Comparison of ENCODE assay signal across 8 mouse cellular contexts in the genomic region with DNA sequence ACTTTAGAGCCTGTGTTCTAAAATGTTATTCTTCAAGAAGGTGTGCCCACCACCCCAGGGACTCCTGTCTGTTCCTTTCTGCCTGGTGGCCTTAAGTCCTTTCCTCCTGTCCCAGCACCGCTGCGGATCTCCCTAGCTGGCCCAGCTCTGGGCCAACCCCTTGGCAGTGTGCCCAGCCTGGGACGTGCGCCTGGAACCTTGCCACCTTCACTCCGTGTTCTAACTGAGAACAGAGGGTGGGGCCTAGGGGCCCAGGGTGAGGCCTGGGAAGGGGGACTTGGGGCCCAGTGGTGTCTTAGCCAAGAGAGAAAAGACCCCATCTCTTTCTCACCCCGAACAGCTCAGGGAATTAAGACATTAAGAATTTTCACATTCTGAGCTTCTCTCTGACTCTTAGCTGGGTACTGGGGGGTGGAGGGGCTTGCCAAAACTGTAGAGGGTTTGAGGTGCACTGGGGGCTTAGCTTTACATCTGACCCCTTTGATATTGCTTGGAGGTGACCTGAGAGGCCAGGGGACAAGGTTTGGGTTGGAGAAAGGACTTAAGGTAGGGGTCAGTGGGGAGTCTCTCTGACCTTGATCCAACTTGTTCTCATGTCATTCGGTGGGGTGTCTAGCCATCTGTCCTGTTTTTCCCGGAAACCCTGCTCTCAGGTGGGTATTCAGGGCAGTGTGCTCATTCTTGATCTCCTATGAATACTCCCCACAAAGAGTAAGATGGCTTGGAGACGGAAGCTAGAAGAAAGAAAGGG. TPM values are rescaled to one million over a fixed set of nuclear protein-coding genes. Genes with fewer than 3 reads are reported as not detected.
DNase-seq lines count a peak whose midpoint lies in the region; ATAC-seq and TF ChIP-seq lines count a peak whose summit lies in the region.

No protein-coding gene starts in this region.

- no peaks in the 10 kb centered on the region for H3K9me3 ChIP-seq in intestine, embryonic 15.5 days
- no peaks in the 10 kb centered on the region for H3K9me3 ChIP-seq in midbrain, embryonic 11.5 days (ENCODE audit: control insufficient read depth, low read length)

- H3K27ac ChIP-seq in intestine, embryonic 15.5 days: peak overlapping the region; percentile 99
- H3K27ac ChIP-seq in midbrain, embryonic 11.5 days (ENCODE audit: low read depth, low read length): no peak overlapping the region
- peak overlapping the region; percentile 91 for H3K27ac ChIP-seq in small intestine, adult 2 months (ENCODE audit: insufficient read depth, low read depth, low read length)

- no peaks in the 10 kb centered on the region for H3K27me3 ChIP-seq in intestine, embryonic 15.5 days (replicated peaks)
- peaks cover 12% of the 10 kb centered on the region for H3K27me3 ChIP-seq in midbrain, embryonic 11.5 days (ENCODE audit: control insufficient read depth, insufficient read depth, low read length)
- H3K27me3 ChIP-seq in small intestine, adult 2 months (ENCODE audit: control insufficient read depth, insufficient read depth, low read length): no peaks in the 10 kb centered on the region

- peak; percentile 96 to 98 for DNase-seq in adrenal gland, adult (ENCODE audit: inconsistent age in 2 of 2, low spot score in 1 of 2)
- DNase-seq in cerebellum, postnatal 14 days: peak; percentile 96 to 97
- peak; percentile 92 for DNase-seq in gastrocnemius, postnatal 14 days
- peak; percentile 80 to 88 for DNase-seq in left cerebral cortex, postnatal 36 days (ENCODE audit: low spot score in 2 of 2)
- peak; percentile 86 for DNase-seq in midbrain, embryonic 11.5 days (ENCODE audit: low spot score, missing footprints)

- TF ChIP-seq POLR2A in small intestine, adult 2 months (IDR thresholded peaks at IDR 0.05; ENCODE audit: low read depth, low read length): no peak; the same call in 1 of the 2 replicates

- WGBS in intestine, embryonic 15.5 days: 13% methylated on average over 9 of the region's 9 CpGs
- WGBS in midbrain, embryonic 11.5 days: 76% methylated on average over 9 of the region's 9 CpGs
- WGBS in small intestine, adult 2 months: 10% methylated on average over 9 of the region's 9 CpGs

- intact Hi-C loops in gastrocnemius, postnatal 14 days (cut with DNase I; ENCODE audit: low total_unique reads): no loop called here
- intact Hi-C loops in left cerebral cortex, postnatal 36 days (cut with DNase I): loop anchor here (5.0 kb wide), 1 partner anchor 48 kb away; no protein-coding TSS in a partner anchor

- no peak for TF ChIP-seq CTCF in small intestine, adult 2 months (IDR thresholded peaks at IDR 0.05; ENCODE audit: extremely low read depth, insufficient read length, insufficient replicate concordance, low read depth, low read length)

- no peaks in the 10 kb centered on the region for H3K36me3 ChIP-seq in intestine, embryonic 15.5 days
- no peaks in the 10 kb centered on the region for H3K36me3 ChIP-seq in midbrain, embryonic 11.5 days (ENCODE audit: control insufficient read depth, insufficient read depth, low read length)
- no peaks in the 10 kb centered on the region for H3K36me3 ChIP-seq in small intestine, adult 2 months (ENCODE audit: control insufficient read depth, insufficient read depth, low read length)

- peak overlapping the region; percentile 76 for H3K9ac ChIP-seq in intestine, embryonic 15.5 days
- no peak overlapping the region for H3K9ac ChIP-seq in midbrain, embryonic 11.5 days (ENCODE audit: low read length)

- peak; percentile 32 for ATAC-seq in intestine, embryonic 15.5 days
- ATAC-seq in midbrain, embryonic 11.5 days (ENCODE audit: low FRiP score): no peak
- no peak for ATAC-seq in activated CD4-positive, CD25-positive, alpha-beta regulatory T cell, adult 4 months

- peak overlapping the region; percentile 64 for H3K4me3 ChIP-seq in intestine, embryonic 15.5 days (replicated peaks)
- no peak overlapping the region for H3K4me3 ChIP-seq in midbrain, embryonic 11.5 days (ENCODE audit: low read depth, low read length)
- H3K4me3 ChIP-seq in small intestine, adult 2 months (ENCODE audit: low read depth, low read length): peak overlapping the region; percentile 29; the same call in 1 of the 2 replicates

- H3K4me1 ChIP-seq in intestine, embryonic 15.5 days (replicated peaks): peaks cover 30% of the 10 kb centered on the region
- H3K4me1 ChIP-seq in midbrain, embryonic 11.5 days (ENCODE audit: control insufficient read depth, insufficient read depth, low read length): peaks cover 16% of the 10 kb centered on the region
- peaks cover 40% of the 10 kb centered on the region for H3K4me1 ChIP-seq in small intestine, adult 2 months (ENCODE audit: control insufficient read depth, insufficient read depth, insufficient read length, low read length)

- peak overlapping the region; percentile 75 for H3K4me2 ChIP-seq in intestine, embryonic 15.5 days (replicated peaks)
- H3K4me2 ChIP-seq in midbrain, embryonic 11.5 days: no peak overlapping the region

RNA-seq across cellular contexts. Expression of a gene that starts 2.0 kb away (rescaled TPM):
- total RNA-seq in gastrocnemius, postnatal 14 days (2021): 1 to 10 TPM; 1.6 to 6.0 TPM
- 66.7 and 71.4 TPM in 2 replicates for polyA plus RNA-seq in intestine, embryonic 15.5 days (2015; fragmentation: Nextera tagmentation; extraction: Ambion mirVana)
- 10 to 100 TPM in 1 of 2 experiments, 1 to 10 TPM in 1; 6.8 to 16.0 TPM for total RNA-seq in left cerebral cortex, postnatal 36 days (2021)
- polyA plus RNA-seq in midbrain, embryonic 11.5 days (2014; fragmentation: Nextera tagmentation; extraction: Ambion mirVana): 3.9 and 5.2 TPM in 2 replicates
- 0.52 and 0.68 TPM in 2 replicates for polyA plus RNA-seq in small intestine, adult 2 months (2012; rRNA removed)
- polyA plus RNA-seq in activated CD4-positive, CD25-positive, alpha-beta regulatory T cell, adult 4 months (2017; shearing (Covaris generic)): under 1 TPM; 0.32 to 0.49 TPM

RNA-seq across cellular contexts. Expression of a gene that starts 13.6 kb away (rescaled TPM):
- under 1 TPM; 0.04 to 0.09 TPM for total RNA-seq in gastrocnemius, postnatal 14 days (2021)
- polyA plus RNA-seq in intestine, embryonic 15.5 days (2015; fragmentation: Nextera tagmentation; extraction: Ambion mirVana): 0.40 and 0.42 TPM in 2 replicates
- 1 to 10 TPM; 4.1 to 6.3 TPM for total RNA-seq in left cerebral cortex, postnatal 36 days (2021)
- polyA plus RNA-seq in midbrain, embryonic 11.5 days (2014; fragmentation: Nextera tagmentation; extraction: Ambion mirVana): 0.10 and 0.22 TPM in 2 replicates
- polyA plus RNA-seq in small intestine, adult 2 months (2012; rRNA removed): not detected in 2 replicates
- polyA plus RNA-seq in activated CD4-positive, CD25-positive, alpha-beta regulatory T cell, adult 4 months (2017; shearing (Covaris generic)): 1 to 10 TPM in 1 of 2 experiments, not detected in 1; 1.1 TPM

RNA-seq across cellular contexts. Expression of a gene that starts 32.5 kb away (rescaled TPM):
- 10 to 100 TPM; 56.3 to 67.8 TPM for total RNA-seq in gastrocnemius, postnatal 14 days (2021)
- polyA plus RNA-seq in intestine, embryonic 15.5 days (2015; fragmentation: Nextera tagmentation; extraction: Ambion mirVana): 81.5 and 89.5 TPM in 2 replicates
- 100 to 1,000 TPM; 159 to 168 TPM for total RNA-seq in left cerebral cortex, postnatal 36 days (2021)
- polyA plus RNA-seq in midbrain, embryonic 11.5 days (2014; fragmentation: Nextera tagmentation; extraction: Ambion mirVana): 101 and 108 TPM in 2 replicates
- polyA plus RNA-seq in small intestine, adult 2 months (2012; rRNA removed): 121 and 278 TPM in 2 replicates
- polyA plus RNA-seq in activated CD4-positive, CD25-positive, alpha-beta regulatory T cell, adult 4 months (2017; shearing (Covaris generic)): 10 to 100 TPM; 49.6 to 63.3 TPM

Comparison
In these comparisons a context has a peak if more than half of its experiments do, and no peak if none do; other contexts are left out.
1. RNA of a gene that starts 2.0 kb away (polyA plus RNA-seq): 66.7 to 71.4 TPM in intestine, embryonic 15.5 days; 3.9 to 5.2 TPM in midbrain, embryonic 11.5 days, 0.52 to 0.68 TPM in small intestine, adult 2 months and 0.32 to 0.49 TPM in activated CD4-positive, CD25-positive, alpha-beta regulatory T cell, adult 4 months; every median in the first group is over 10 times any median in the second.
2. Peak in every context shown above with its lines, with median percentiles within 50 percentile points of each other: DNase-seq.